Mouse (Mus musculus) gastrocnemius, postnatal 25 days (tissue): ENCODE data around the gene Abcg1. TPM values are rescaled to one million over a fixed set of nuclear protein-coding genes. Genes with fewer than 3 reads are reported as not detected.

Source experiments
- DNase-seq: peaks from one replicate; pipeline ENCODE4 v3.0.0; 2022
- total RNA-seq, 2 experiments: library from RNA; stranded (reverse); gene quantifications; 1 replicate in 1 of 2; 2 replicates in 1 of 2; pipeline ENCODE4 v1.2.3; 2021

Gene Abcg1
- total RNA-seq, 2 experiments from 2014 or later, result 1.8 to 2.9 TPM

GRCm38 (mm10) chr17:31079078-31079840 lies 21.8 kb downstream of the Abcg1 start:
- DNase-seq, result no peak

GRCm38 (mm10) chr17:31082296-31083078 lies 25.0 kb downstream of the Abcg1 start:
- no peak for DNase-seq

- DNase-seq, result no peak
Observed at GRCm38 (mm10) chr17:31085519-31085918, 28.0 kb downstream of the Abcg1 start.

DNA sequence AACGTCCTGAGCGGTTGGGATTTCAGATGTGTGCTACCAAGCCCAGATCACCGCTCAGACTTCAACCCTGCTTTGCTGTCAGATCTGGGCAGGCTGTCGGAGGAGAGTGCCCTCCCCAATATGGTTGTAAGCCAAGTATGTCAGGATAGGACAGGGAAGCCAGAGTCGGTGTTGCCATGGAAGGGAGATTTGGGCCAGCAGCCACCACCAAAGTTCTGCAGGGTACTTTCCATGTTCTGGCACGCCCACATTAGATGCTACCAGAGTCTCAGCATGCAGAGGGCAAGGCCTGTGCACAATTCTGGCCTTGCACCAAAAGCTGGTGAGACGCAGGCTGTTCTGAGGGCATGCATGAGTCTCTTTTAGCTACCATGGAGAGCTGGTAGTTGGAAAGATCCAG lies 28.7 kb downstream of the Abcg1 start:
- DNase-seq, result no peak

DNA sequence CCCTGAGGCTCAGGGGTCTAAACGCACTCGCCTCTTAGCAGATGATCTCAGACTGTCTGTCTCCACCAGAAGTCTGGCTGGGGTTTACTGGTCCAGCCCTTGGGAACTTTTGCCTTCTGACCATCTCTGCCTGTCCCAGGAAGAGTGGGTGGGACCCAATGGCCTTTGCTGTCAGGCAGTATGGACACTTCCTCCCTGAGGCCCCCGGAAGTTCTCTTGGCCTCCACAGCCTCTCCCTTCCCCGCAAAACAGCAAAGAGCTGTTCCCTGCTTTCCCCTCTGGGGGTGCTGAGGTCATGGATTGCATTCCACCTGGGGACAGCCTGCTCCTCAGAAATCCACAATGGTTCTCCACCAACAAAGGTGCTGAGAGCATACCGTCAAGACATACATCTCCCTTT lies 31.2 kb downstream of the Abcg1 start:
- DNase-seq, result no peak

- no peak for DNase-seq
Observed at GRCm38 (mm10) chr17:31089848-31090247, 32.4 kb downstream of the Abcg1 start.

DNA sequence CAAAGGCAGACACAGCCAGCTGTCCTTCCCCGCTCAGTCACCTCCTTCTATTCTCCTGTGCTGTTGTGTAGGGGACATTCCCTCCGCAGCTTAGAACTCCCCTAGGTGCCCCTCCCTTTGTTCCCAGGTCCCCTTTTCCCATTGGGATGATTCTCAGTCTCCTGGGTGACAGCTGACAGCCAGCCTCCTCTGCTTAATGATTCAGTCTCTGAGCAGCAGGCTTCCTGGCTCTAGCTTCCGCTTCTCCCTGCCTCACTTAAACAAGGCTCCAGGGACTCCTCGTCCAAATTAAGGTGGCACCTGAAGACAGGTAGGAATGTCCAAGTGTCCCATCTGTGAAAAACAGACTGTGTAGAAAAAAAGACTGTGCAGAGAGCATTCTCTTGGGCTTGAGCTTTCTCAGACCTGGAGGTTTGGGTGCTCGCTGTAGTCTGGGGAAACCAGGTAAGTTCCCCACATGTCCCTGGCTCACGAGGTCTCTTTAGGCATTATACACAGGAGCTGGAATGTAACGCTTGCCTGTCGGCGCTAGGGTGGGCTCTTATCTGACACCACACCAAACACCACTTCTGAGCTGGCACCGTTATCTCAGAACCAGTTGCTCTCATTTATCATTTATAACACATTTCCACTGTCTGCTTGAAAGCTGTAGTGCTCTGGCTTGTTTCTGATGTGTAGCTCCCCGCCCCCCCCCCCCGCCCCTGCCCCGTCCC lies 33.7 kb downstream of the Abcg1 start:
- no peak for DNase-seq

GRCm38 (mm10) chr17:31094781-31095180 lies 37.3 kb downstream of the Abcg1 start:
- no peak for DNase-seq

DNA sequence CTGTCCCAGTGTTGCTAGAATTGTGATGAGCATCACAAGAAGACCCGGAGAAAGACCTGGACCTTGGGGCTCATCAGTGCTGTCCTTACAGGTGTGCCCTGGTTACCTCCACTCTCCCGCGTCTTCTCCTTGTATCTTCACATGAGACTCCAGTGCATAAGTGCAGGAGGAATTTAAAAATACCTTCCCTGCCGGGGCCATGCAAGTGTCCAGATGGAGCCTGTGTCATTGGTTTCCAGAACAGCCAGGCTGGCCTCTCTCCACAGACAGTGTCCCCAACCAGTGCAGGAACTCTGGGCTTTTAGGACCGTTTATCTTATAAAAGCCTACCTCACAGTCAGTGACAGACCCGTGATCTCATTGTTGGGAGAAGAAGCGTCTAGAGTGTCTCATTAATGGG lies 38.1 kb downstream of the Abcg1 start:
- no peak for DNase-seq

- DNase-seq, result no peak
Observed at GRCm38 (mm10) chr17:31096893-31097292, 39.4 kb downstream of the Abcg1 start.

GRCm38 (mm10) chr17:31098788-31099187 lies 41.3 kb downstream of the Abcg1 start:
- DNase-seq, result no peak

DNA sequence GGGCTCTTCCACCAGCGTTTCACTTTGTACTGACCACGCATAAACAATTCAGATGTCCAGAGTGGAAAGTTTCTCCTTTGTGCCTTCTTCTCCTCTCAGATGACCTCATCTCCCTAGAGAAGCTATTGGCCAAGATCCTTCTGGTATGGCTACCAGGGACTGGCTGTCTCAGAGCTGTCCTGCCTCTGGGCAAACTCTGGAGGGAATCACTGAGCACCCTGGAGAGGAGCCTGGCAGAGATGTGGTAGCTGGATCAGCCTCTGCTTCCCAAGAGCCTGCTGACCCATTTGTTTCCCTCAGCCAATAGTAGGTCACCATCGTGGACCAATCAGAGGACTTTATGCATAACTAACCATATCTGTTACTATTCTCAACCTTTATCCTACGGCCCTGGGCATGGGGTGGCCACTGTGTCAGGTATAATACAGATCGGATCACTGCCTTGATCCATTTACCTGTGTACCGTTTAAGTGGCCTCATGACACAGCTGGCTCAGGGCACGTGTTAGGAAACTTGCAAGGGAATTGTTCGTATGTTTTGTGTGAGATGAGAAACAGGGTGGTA lies 45.6 kb downstream of the Abcg1 start:
- DNase-seq, result no peak

DNA sequence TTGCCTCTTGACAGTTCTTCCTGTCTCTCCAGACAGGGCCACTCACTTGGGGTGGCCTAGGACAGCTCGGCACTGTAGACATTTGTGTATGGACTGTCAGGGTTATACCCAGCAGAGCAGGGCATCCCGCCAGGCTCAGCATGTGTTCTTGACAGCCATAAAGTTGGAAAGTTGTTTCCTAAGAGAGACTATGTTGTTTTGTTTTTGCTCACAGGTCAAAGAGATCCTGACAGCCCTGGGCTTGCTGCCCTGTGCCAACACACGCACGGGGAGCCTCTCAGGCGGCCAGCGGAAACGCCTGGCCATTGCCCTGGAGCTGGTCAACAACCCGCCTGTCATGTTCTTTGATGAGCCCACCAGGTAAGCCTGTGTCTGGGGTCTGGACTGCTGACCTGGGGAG lies 46.3 kb downstream of the Abcg1 start:
- DNase-seq, result no peak

DNA sequence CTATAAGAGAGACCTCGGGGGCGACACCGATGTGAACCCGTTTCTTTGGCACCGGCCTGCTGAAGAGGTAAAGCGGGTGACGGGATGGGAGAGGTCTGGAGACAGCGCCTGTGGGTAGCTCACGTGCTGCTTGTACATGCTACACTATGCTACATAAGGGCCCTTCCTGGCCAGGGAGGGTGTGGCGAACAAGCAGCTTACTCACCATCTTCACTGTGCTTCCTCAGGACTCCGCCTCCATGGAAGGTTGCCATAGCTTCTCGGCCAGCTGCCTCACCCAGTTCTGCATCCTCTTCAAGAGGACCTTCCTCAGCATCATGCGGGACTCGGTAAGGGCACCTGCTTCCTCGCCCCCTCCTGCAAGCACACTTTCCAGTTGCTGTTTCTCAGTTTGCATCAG lies 50.9 kb downstream of the Abcg1 start:
- DNase-seq, result no peak

DNA sequence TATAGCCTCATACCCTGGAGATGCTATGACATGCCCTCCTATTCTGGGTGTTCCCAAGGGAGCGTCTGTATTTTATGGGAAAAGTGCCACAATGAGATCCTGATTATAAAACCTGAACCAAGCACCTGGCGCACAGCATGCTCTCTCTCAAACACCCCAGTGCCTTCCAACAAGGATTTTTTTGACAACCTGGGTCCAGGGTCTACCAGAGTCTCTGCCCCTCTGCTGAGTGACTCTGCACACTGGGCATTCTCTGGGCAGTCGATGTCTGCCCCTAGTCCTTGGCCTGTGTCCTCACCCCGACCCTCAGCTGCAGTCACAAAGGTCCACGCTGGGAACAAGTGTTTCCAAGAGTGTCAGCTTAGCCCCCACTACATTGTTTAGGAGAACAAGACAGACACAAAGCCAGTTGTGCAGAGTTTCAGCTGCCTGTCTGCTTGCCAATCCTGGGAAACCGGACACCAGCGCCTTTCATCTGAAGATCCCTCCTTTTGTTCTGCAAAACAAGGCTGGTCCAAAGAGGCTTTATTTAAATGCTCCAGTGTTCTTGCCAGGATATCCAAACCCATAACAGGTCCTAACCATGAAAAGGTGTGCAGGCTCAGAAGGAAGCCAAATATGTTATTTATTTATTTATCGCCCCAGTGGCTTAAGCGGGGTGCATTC lies 55.8 kb downstream of the Abcg1 start:
- no peak for DNase-seq

DNA sequence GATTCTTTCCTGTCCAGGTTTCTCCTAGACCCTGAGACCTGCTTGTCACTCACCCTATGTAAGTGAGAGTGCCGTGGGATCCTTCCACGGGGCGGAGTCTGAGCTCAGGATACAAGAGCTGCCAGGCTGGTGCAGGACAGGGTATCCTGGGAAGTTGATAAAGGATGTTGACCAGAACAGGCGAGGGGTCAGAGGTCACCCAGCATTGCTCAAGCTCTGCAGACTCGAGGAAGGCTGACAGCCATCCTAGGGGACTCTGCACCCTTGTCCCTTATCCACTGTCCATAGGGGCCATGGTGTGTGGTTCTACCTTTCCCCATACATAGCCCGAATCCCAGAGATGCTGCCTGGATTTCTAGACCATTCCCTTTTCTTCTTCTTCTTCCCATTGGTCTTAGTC lies 58.6 kb downstream of the Abcg1 start:
- no peak for DNase-seq

GRCm38 (mm10) chr17:31117946-31118345 lies 60.5 kb downstream of the Abcg1 start:
- DNase-seq, result no peak

DNA sequence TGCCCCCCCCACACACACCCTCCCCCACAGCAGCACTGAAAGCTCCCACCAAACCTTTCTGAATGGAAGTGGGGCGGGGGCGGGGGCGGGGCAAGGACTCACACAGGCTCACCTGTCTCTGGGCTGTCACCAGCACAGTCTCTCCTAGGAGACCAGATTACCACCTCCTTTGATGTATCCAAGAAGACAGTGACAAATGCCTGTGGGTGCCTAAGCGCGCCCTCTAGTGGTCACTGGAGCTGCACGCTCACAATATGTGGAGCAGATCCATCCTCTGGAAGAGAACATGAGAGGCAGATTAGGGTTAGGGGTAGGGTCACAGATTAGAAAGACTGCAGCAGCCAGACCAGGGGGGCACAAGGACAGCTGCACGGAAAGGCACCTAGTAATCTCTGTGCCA lies 62.0 kb downstream of the Abcg1 start:
- DNase-seq, result peak; percentile 42

- DNase-seq, result no peak
Observed at GRCm38 (mm10) chr17:31121975-31122374, 64.5 kb downstream of the Abcg1 start.

DNA sequence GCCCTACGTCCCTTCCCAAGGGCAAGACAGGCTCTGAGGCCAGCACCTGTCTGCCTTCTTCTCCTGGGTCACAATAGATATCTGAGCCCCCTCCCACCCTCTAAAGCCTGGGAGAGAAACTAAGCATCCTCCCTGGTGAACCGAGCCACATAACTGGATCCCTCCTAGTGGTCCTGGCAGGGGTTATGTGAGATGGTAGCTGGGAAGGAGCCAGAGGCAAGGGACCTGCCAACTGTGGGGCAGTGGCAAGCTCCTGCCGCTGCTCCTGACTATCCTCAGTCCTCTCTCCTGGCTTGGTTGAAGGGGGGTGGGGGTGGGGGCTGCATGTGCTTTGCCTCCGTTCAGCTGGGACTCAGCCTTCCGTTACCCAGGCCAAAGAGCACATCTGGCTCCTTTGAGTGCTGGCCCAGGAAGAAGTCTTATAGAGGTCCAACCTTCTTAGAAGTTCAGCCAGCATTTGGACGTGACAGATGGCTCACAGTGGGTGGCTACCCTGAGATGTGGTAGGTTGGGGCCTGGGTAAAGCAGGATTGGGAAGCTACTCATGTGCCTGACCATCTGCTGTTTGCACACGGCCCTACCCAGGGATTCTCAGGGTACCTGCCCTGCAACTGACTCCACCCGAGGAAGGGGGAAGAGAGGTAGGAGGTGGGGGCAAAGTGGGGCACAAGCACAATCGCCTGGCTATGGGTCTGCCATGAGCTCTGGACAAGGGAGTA lies 68.2 kb downstream of the Abcg1 start:
- no peak for DNase-seq

- DNase-seq, result no peak
Observed at GRCm38 (mm10) chr17:31128708-31129318, 71.3 kb downstream of the Abcg1 start.
